Mouse (Mus musculus) forebrain, embryonic 10.5 days (tissue): Measurements from ENCODE around the gene Ell2. TPM values are rescaled to one million over a fixed set of nuclear protein-coding genes. Genes with fewer than 3 reads are reported as not detected.
"Not testable (repeated sequence)": the region's sequence is repeated elsewhere in the genome, so short reads cannot be mapped to it uniquely, and the experiment has no call there.

Experiments used
- DNase-seq: peaks from one replicate; pipeline ENCODE4 v3.0.0-alpha.2; 2017; ENCODE audit warnings: low spot score; ENCODE audit errors: extremely low spot score
- H3K27ac ChIP-seq: fragments of 300-500 bp; sonication (generic); 2 replicates; pipeline ENCODE4 v1.5.1; 2016; ENCODE audit warnings: mild to moderate bottlenecking
- H3K27me3 ChIP-seq: fragments of 300-500 bp; sonication (generic); 2 replicates; pipeline ENCODE4 v1.6.1; 2016; ENCODE audit warnings: mild to moderate bottlenecking; ENCODE audit not compliant: poor library complexity, severe bottlenecking
- H3K36me3 ChIP-seq: fragments of 300-500 bp; sonication (generic); replicated peaks from 2 replicates; pipeline ENCODE4 v1.6.1; 2016; ENCODE audit warnings: mild to moderate bottlenecking, moderate library complexity
- H3K4me1 ChIP-seq: fragments of 300-500 bp; sonication (generic); 2 replicates; pipeline ENCODE4 v1.6.1; 2016
- H3K4me3 ChIP-seq: fragments of 300-500 bp; sonication (generic); 2 replicates; pipeline ENCODE4 v1.5.1; 2016; ENCODE audit warnings: mild to moderate bottlenecking, moderate library complexity
- H3K9me3 ChIP-seq: fragments of 300-500 bp; sonication (generic); 2 replicates; pipeline ENCODE4 v1.6.1; 2016; ENCODE audit warnings: mild to moderate bottlenecking, moderate library complexity
- WGBS: fragments of 180-500 bp; shearing (Covaris S2); methylation state at CpG from one replicate; pipeline ENCODE4 v1.1.7; 2016; 5-methylcytosine and 5-hydroxymethylcytosine counted together
- polyA plus RNA-seq: library from polyadenylated mRNA; unstranded; fragments of >200 nt; fragmentation: Nextera tagmentation; extraction: Ambion mirVana; gene quantifications from 2 replicates; pipeline ENCODE4 v1.2.1, GENCODE M21; 2016

The Ell2 gene
- polyA plus RNA-seq = 5.3 and 5.4 TPM in 2 replicates

DNA sequence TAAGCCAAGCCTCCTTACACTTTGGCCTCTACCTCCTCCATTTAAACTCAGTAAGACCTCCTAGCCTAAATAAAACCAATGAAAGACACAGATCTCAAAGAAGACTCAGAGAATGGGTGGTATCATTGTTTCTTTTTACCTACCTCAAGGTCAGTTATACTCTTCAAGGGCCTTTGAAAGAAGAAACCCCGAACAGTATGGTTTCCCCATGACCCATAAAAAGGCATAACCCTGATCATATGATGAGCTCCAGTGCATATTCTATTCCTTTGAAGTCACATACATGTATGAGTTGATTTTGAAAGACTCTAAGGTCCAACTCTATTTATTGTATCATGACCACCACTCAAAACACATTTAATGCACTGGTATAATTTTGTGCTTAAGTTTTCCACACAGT, at the start of gene Ell2:
Gene Ell2 (plus strand): TSS at position 301 of the 400 bp plus-strand sequence.
- DNase-seq = no peak
- H3K9me3 ChIP-seq = no peaks in the 10 kb centered on the region
- peaks cover 14% of the 10 kb centered on the region for H3K4me1 ChIP-seq
- H3K4me3 ChIP-seq = peak within 1 kb of the TSS; percentile 78
- peaks cover 26% of the 10 kb centered on the region for H3K27me3 ChIP-seq
- WGBS = 89% methylated on average over 1 of the region's 1 CpGs
- H3K36me3 ChIP-seq = no peaks in the 10 kb centered on the region
- peak within 1 kb of the TSS; percentile 83 for H3K27ac ChIP-seq

DNA sequence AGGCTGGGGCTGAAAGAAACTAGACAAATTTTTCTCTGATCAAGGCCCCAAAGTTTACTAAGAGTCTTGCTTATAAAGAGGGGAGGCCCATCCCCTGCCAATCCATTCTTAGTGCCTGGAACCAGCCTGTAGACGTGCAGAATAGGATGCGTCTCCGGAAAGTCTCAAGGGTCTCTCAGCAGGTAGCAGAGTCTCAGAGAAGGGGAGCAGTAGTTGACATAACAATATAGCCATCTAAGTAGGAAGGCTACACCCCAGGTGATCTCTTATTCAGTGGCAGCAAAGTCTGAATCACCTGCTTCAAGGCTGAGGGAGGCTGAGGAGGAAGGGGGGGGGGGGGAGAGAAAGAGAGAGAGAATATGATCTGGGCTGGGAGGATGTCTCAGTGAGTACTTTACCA, 21.1 kb upstream of the Ell2 start:
- WGBS = 24% methylated on average over 3 of the region's 3 CpGs
- Histone ChIP-seq H3K27me3 (no peaks in the 10 kb centered on the region), H3K4me1 (no peaks in the 10 kb centered on the region), H3K27ac (no peak overlapping the region), H3K36me3 (no peaks in the 10 kb centered on the region), H3K9me3 (no peaks in the 10 kb centered on the region), H3K4me3 (no peak overlapping the region)
- no peak for DNase-seq

DNA sequence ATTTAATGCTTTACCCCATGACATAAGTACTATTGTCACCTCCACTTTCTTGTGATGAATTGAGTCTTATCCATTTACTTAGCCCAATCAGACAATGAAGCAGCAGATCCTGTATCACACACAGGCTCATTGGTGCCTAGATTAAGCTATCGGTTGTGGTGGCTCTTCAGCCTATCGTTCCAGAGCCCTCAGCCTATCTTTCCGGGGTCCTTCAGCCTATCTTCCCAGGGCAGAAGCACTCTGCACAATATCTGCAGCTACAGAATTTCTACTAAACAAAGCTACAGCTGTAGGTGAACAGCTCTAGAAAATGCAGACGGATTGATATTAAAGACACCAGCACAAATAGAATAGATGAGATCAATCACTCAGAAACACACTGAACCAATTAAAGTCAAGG, 19.6 kb upstream of the Ell2 start:
- no peak for DNase-seq
- H3K4me3 ChIP-seq = no peak overlapping the region
- H3K4me1 ChIP-seq = no peaks in the 10 kb centered on the region
- H3K27me3 ChIP-seq = no peaks in the 10 kb centered on the region
- H3K27ac ChIP-seq = no peak overlapping the region
- H3K36me3 ChIP-seq = no peaks in the 10 kb centered on the region
- 86% methylated on average over 4 of the region's 4 CpGs for WGBS
- H3K9me3 ChIP-seq = no peaks in the 10 kb centered on the region

GRCm38 (mm10) chr13:75691625-75692024, 14.9 kb upstream of the Ell2 start:
- Histone ChIP-seq H3K27me3 (no peaks in the 10 kb centered on the region), H3K27ac (no peak overlapping the region), H3K36me3 (no peaks in the 10 kb centered on the region), H3K9me3 (no peaks in the 10 kb centered on the region), H3K4me3 (no peak overlapping the region), H3K4me1 (no peaks in the 10 kb centered on the region)
- DNase-seq = no peak

DNA sequence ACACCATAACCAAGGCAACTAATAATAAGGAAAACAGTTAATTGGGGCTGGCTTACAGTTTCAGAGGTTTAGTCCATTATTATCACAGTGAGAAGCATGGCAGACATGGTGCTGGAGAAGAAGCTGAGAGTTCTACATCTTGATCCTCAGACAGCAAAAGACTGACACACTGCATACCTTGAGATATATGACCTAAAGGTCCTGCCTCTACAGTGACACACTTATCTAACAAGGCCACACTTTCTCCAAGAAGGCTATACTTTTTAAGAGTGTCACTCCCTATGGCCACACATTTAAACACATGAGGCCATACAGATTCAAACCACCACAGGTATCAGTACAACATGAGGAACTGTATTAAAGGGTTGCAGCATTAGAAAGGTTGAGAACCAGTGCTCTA, 13.5 kb upstream of the Ell2 start:
- H3K9me3 ChIP-seq = no peaks in the 10 kb centered on the region
- no peak overlapping the region for H3K4me3 ChIP-seq
- no peak for DNase-seq
- no peaks in the 10 kb centered on the region for H3K4me1 ChIP-seq
- H3K27ac ChIP-seq = no peak overlapping the region
- H3K36me3 ChIP-seq = no peaks in the 10 kb centered on the region
- no peaks in the 10 kb centered on the region for H3K27me3 ChIP-seq

DNA sequence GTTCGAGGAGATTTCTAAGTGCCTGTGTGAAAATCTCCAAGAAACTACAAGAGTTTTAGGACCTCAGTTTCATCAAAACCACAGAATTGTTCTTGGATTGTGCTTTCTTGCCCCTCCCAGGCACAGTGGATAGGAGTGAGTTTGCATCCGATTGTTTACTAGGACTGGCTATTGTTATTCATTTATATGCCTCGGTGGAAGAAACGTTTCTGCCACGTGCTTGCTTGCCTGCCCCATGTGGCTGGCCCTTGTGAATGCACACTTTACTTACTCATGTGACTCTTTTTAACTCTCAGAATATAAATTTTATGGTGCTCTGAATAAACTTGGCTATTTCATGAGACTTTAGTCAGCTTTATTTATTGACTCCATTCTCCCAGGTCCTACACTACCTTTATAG, 3.7 kb upstream of the Ell2 start:
- Histone ChIP-seq H3K36me3 (no peaks in the 10 kb centered on the region), H3K4me3 (no peak overlapping the region), H3K9me3 (no peaks in the 10 kb centered on the region), H3K27ac (no peak overlapping the region), H3K4me1 (peaks cover 3% of the 10 kb centered on the region; the same call in 1 of the 2 replicates), H3K27me3 (0 out of 2 replicates have a peak, but pooled peaks cover 3% of the 10 kb centered on the region)
- WGBS = 62% methylated on average over 5 of the region's 5 CpGs
- DNase-seq = no peak

- Histone ChIP-seq H3K36me3 (no peaks in the 10 kb centered on the region), H3K4me1 (peaks cover 14% of the 10 kb centered on the region), H3K27me3 (peaks cover 26% of the 10 kb centered on the region), H3K4me3 (peak overlapping the region; percentile 78), H3K27ac (peak overlapping the region; percentile 83), H3K9me3 (no peaks in the 10 kb centered on the region)
- 7% methylated on average over 64 of the region's 64 CpGs for WGBS
- peak; percentile 89 for DNase-seq
Observed at GRCm38 (mm10) chr13:75706882-75707816, 592 bp downstream of the Ell2 start.

GRCm38 (mm10) chr13:75707821-75708636, 1.5 kb downstream of the Ell2 start:
- under 1% methylated on average over 83 of the region's 83 CpGs for WGBS
- Histone ChIP-seq H3K27me3 (peaks cover 26% of the 10 kb centered on the region), H3K36me3 (no peaks in the 10 kb centered on the region), H3K4me1 (peaks cover 14% of the 10 kb centered on the region), H3K9me3 (no peaks in the 10 kb centered on the region), H3K27ac (peak overlapping the region; percentile 83), H3K4me3 (peak overlapping the region; percentile 78)
- peak; percentile 50 for DNase-seq

DNA sequence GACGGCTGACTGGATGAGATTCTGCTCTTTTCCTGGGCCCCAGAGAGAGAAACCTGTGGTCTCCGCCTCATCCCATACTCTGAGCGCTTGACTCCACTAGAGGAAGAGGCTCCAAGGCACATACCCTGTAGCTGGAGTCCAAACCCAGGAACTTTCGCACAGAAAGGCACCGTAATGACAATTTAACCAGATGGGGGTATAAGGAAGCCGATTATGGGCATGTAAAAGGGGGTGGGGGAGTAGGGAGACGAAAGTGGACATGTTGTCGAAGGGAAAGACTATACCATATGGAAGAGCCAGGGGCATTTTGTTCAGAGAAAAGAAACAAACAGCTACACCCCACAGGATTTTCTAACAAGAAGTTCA, 2.1 kb downstream of the Ell2 start:
- Histone ChIP-seq H3K4me1 (peaks cover 14% of the 10 kb centered on the region), H3K36me3 (no peaks in the 10 kb centered on the region), H3K27me3 (peaks cover 26% of the 10 kb centered on the region), H3K27ac (peak overlapping the region; percentile 83), H3K4me3 (peak overlapping the region; percentile 78), H3K9me3 (no peaks in the 10 kb centered on the region)
- no peak for DNase-seq
- 13% methylated on average over 8 of the region's 8 CpGs for WGBS

DNA sequence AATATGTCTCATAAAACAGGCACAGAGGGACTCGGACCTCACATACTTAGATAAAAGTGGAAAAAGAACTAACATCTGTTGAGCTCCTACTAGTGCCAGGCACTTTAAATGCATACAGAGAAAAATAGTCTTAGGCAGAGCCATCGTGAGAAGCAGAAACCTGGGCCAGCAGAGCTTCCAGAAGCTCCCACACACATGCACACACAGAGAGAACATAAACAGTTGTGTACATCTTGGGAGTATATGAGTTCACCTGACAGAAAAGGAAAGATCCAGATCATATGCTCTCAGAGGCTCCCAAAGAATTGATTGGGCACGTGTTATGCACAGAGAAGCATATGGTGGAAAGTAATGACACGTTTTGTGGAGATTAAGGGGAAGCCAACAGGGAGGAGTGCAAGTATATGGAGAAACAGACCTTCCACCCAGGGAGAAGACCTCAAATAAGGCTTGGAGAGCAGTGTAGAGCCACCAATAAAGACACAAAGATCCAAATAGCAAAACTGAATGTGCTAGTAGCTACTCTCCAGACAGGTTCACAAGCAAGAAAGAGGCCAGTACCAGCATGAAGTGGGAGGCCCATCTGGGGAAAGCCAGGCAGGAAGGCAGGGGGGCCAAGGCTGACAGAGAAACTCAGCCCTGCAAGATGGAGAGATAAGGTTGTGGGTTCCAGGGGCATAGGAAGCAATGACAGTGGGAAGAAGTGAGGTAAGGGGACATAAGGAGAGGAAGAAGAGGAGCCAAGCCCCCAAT, 2.6 kb downstream of the Ell2 start:
- Histone ChIP-seq H3K27me3 (peaks cover 26% of the 10 kb centered on the region), H3K4me3 (peak overlapping the region; percentile 78), H3K27ac (no peak overlapping the region), H3K4me1 (peaks cover 14% of the 10 kb centered on the region), H3K9me3 (no peaks in the 10 kb centered on the region), H3K36me3 (no peaks in the 10 kb centered on the region)
- WGBS = 48% methylated on average over 4 of the region's 4 CpGs
- no peak for DNase-seq

DNA sequence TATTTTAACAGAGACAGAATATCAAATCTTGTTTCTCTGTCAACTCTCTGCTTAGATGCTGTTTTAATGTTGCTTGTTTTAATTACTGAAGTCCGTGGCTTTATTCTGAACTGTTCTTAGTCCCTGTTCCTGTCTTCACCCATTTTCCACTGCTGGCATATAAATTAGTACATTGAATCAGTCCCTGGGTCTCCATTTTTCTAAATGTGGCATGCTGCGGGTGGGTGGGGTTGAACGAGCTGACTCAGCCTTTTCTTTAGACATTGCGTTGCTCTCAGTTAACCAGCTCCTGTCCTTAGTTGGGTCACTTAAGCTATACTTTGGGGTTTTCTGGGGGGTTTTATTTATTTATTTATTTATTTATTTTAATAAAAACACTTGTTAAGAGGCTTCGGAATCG, 3.6 kb downstream of the Ell2 start:
- peaks cover 26% of the 10 kb centered on the region for H3K27me3 ChIP-seq
- H3K4me1 ChIP-seq = peaks cover 14% of the 10 kb centered on the region
- no peak overlapping the region for H3K4me3 ChIP-seq
- H3K9me3 ChIP-seq = no peaks in the 10 kb centered on the region
- H3K36me3 ChIP-seq = no peaks in the 10 kb centered on the region
- no peak for DNase-seq
- 78% methylated on average over 6 of the region's 6 CpGs for WGBS
- no peak overlapping the region for H3K27ac ChIP-seq

DNA sequence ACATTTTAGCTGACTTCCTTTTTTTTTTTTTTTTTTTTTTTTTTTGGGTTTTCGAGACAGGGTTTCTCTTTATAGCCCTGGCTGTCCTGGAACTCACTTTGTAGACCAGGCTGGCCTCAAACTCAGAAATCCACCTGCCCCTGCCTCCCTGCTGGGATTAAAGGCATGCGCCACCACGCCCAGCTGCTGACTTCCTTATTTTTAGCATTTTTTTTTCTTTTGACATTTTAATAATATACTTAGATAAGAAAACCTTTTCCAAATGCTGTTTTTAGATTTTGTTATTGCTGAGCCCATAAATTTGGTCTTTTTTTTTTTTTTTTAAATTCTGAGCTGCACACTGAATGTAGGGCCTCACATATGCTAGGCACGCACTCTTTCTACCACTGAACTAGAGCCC, 5.0 kb downstream of the Ell2 start:
- not testable (repeated sequence) for H3K9me3 ChIP-seq, H3K4me3 ChIP-seq, H3K27ac ChIP-seq, DNase-seq, H3K36me3 ChIP-seq
- Histone ChIP-seq H3K4me1 (peaks cover 14% of the 10 kb centered on the region), H3K27me3 (peaks cover 23% of the 10 kb centered on the region)
- WGBS = 93% methylated on average over 4 of the region's 4 CpGs
